Mouse (Mus musculus) erythroid progenitor cell, adult 5-6 weeks (primary cell): ENCODE data around the gene Snrpd2. TPM values are rescaled to one million over a fixed set of nuclear protein-coding genes. Genes with fewer than 3 reads are reported as not detected.
"Not testable (repeated sequence)": the region's sequence is repeated elsewhere in the genome, so short reads cannot be mapped to it uniquely, and the experiment has no call there.

Experiments used
- ATAC-seq: replicated peaks from 2 replicates; pipeline ENCODE4 v1.8.0; 2016; ENCODE audit warnings: moderate number of reproducible peaks, mild to moderate bottlenecking, moderate TSS enrichment, inconsistent platforms; ENCODE audit not compliant: poor library complexity, low FRiP score, severe bottlenecking
- total RNA-seq, 2 experiments: library from RNA; stranded (forward) in 1 of 2; stranded (reverse) in 1 of 2; fragments of 150-400 nt in 1 of 2; fragments of 186-747, 209-891 nt in 1 of 2; gene quantifications; 2 replicates each; pipeline versions ENCODE4 v1.2.3 to v1.2.4; 2015 to 2017; ENCODE audit warnings: low replicate concordance in 2 of 2

Gene Snrpd2
- total RNA-seq, 2 experiments from 2014 or later, result 15.5 to 15.7 TPM

DNA sequence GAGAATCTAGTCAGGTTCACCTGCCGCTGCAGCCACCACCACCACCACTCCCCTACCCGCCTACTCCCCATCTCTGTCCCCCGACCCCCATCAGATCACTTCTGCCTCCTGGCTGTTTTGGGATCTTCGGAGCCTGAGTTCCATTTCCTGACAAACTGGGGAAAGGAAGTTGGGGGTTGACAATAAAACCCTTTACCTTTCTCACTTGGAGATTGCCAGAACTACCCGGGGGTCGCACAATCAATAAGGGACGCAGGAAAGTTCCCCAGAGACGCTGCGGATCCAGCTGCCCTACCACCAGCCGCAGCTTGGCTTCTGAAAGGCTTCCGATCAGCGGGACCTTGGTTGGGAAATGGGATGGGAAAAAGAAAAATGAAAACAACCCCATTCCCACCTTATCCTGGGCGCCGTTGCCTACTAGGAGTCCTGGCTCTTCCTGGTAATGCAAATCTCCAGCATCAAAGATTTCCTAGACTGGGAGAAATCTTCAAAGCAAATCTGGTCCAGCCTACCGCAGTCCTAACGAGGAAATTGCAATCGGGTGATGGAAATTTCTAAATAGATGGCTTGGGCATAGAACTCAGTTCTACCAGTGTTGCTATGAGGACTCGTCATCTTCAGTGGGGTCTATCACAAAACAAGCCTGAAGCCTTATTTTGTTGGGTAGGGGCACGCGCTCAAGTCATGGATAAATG lies 1.2 kb upstream of the Snrpd2 start:
- no peak for ATAC-seq

DNA sequence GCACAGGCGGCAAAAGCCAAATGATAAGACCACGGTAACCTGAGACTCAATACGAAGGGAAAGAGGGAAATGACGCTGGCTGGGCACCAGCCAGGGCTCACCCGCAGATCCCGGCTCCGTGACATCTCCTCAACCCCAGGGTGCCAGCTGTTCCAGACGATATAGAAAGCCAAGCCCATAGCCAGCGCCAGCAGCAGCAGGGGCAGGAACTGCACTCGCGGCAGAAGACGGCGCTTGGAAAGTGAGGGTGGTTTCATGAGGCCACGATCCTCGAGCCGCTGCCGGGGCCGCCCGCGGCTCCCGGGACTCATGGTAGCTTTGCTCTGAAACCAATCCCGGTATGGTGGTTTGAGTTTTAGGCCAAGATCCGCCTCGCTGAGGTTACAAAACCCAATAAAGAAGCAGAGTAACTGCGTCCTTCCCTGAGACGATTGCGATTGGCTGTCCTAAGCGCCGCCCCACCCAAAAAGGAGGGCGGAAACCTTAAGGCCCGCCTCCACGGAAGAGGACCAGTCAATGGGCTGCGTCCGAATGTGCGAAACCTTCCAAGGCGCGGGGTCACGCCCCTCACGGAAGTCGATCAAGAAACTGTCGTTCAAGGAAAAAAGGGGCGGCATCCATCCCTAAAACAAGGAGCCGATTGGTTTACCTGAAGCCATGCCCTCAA lies 514 bp upstream of the Snrpd2 start, which contains the start of gene Qpctl:
TSS of gene Qpctl (minus strand) at position 417 of the 667 bp plus-strand sequence.
- peak; percentile 86 for ATAC-seq

DNA sequence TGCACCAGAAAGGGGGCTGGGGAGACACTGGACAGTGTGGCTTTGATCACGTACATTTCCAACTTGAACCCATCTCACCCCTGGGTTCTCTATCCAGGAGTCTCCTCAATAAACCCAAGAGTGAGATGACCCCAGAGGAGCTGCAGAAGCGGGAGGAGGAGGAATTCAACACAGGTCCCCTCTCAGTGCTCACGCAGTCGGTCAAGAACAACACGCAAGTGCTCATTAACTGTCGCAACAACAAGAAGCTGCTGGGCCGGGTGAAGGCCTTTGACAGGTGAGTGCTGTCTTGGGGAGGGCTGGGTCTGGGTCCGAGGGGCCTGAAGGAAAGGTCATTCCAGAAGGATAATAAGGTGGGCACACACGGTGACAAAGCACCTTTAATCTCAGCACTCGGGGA lies 1.6 kb downstream of the Snrpd2 start:
- not testable (repeated sequence) for ATAC-seq

DNA sequence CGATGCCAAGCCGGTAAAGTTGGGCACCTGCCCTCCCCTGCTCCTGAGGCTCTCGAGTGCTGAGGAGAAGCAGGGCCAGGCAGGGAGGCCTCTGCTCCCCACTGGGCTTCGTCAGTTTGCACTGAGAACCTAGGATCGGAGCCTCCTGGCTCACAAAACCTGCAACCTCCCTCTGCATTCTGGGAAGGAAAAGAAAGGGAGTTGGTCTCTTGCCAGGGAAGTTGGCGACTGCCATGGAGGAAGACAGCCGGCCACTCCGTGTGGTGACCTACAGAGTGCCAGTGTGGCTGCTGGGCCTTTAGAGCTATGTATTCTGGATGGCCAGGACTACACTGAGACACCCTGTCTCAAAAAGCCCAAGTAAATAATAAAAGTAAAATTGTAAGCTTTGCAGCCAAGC lies 5.3 kb downstream of the Snrpd2 start:
- ATAC-seq, result no peak

DNA sequence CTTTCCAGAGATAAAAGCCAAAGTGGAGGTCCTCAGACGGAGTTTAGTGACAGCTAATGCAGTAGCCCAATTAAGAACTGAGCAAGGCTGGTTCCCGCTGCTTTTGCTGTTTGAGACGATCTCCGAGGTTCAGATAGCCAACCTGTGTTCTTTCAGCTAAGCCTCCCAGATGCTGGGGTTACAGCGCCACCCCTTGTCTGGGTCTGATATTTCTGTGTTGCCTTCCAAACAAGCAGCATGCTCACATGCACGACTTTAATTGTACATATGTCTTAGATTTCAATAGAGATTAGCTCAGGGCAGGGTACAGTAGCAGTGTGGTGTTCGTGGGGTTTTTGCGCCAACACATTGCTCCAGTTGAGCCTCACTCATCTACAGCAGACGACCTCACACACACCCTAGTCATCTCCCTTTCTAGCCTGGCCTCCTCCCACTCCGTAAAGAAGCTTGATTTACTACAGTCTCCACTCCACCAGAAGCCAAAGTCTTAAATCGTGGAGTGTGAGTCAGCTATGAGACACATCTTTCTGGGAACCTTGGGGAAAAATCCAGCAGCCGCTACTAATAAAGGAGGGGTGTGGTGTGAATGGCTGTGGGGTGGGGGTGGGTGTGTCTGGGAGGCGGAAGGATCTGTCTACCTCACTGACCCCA lies 6.4 kb downstream of the Snrpd2 start:
- ATAC-seq, result no peak

DNA sequence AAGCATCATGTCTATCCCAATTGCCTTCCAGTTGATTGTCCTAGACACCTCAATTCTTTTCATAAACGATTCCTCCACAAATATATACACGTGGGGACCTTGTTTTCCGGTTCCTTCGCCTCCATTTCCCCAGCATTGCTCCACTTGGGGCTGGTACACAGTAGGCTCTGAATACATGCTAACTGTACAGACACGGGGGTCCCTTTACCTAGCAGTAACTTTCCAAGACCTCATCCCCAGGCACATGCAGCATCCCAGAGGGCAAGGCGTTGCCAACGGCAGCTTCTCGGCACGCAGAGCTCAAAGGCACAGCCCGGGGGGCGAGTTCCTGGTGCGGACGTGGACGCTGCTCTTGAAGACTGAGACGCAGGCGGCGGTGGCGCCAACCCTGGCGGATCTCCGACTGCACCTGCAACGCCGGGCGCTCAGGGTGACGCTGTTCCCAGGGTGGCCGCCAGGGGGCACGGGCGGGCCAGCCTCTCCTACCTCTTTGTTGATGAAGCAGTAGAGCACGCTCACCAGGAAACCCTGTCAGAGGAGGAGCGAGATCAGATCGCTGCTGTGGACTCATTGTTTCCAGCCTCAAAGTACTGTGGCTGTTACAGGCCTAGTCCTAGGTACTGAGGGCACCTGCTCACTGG lies 7.8 kb downstream of the Snrpd2 start:
- peak; percentile 93 for ATAC-seq

DNA sequence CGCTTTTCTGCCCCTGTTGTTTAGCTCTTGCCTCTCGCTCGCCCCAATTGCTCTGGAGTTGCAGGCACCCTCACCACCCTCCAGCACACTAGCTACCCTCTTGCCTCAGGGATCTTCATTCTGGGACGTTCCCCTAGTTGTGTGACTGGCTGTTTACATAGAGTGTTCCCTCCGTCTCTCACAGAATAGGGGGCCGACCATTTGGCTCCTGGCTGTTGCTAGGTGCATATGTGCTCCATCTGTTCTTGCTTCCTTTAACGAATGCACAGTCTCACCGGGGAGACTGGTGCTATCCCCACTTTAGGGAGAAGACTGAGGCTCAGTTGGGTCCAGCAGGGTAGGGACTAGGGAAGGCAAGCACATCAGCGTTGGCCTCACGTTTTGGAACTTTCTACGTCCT lies 9.1 kb downstream of the Snrpd2 start:
- no peak for ATAC-seq

DNA sequence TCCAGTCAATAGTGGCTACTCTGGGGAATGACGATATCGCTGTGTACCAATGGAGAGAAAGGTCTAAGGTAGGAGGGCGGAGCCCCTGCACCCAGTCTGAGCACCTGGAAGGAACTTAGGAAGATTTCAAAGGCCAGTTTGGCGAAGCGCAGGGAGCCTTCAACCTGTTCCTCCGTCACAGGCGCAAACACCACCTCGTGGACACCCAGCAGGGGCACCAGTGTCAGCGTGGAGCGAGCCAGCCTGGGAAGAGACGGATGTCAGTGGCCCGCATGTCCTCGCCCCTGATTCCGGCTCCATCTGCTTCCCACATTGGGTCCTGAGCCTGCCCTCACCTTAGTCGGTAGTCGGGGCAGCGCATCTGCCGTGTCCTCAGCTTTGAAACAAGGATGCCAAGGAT lies 9.9 kb downstream of the Snrpd2 start:
- ATAC-seq, result no peak

DNA sequence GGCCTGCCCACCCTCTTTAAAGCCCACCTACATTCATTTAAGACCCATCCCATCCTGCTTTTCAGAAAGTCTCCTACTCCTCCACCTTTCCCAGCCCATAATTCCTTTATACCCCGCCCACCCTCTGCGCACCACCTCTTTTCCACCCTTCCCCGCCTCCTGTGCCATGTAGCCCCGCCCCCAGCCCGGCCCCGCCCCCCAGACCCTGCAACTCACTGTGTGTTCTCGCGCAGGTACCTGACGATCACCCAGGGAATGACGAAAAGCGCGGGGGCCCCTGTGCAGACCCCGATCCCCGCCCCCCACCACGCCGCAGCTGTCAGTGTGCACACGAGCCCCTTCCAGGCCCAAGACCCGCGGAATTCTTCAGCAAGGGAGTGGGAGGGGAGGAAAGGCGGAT lies 10.6 kb downstream of the Snrpd2 start:
- ATAC-seq, result no peak

DNA sequence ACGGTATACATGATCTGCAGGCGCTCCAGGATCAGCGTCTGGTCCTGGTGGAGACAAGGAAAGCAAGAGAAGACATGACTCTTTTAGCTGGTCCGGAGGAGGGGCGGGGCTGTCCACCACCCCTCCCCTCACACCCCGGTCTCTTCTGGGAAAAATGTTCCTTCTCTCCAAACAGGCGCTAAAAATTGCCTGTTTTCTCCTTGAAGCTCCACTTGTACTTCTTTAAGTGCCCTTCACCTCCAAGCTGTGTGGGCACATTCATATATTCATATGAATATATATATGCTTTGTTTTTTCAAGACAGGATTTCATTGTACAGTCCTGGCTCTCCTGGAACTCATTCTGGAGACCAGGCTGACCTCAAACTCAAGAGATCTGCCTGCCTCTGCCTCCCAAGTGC lies 13.4 kb downstream of the Snrpd2 start:
- ATAC-seq, result no peak

DNA sequence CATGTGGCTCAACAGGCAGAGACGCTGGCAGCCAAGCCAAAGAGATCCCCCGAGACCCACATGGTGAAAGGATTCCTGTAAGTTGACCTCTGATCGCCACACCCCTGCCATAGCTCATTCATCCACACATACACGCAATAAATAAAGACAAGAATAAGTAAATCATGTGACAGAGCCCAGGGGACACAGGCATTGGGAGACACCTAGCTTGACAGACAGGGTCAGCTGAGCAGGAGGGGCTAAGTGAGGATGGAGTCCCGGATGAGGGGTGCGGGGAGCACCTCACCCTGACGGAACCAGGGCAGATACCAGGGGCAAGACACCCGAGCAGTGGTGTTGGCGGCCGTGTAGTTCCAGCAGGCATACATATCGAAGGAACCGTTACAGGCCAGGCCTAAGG lies 14.2 kb downstream of the Snrpd2 start:
- ATAC-seq, result no peak

DNA sequence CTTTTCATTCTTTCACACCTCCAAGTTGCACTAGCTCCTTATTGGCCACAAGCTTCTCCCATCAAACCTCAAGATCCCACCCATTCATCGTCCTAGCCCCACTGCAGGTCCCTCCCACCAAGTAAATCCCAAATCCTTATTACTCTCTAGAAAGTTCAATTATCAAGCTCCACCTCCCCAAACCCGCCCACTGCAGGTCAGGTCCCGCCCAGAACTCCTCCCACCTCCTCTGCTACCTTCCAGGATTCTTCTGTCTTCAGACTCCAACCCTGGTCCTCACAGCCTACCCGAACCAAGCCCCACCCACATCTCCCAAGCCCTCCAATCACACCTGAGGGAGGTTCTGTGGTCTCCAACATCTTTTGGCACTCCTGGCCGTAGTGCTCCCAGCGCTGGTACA lies 14.7 kb downstream of the Snrpd2 start:
- ATAC-seq, result no peak

DNA sequence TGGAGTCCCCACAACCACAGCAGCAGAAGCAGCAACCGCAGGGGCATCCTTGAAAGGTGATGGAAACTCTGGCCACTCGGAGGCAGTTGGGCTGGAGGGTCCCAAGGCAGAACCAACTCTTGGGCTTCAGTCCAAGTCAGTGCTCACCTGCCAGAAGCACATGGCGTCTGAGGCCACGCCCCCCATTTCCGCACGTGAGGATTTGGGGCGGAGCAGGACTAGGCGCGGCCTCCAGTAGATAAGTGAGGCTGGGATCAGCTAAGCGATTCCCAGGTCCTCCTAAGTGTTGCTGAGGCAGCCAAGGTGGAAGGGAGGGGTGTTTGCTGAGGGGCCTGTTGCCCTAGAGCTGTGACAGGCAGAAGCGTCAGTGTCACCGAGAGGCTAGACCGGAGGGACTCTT lies 15.5 kb downstream of the Snrpd2 start:
- ATAC-seq, result peak; percentile 55; the same call in 1 of the 2 replicates

DNA sequence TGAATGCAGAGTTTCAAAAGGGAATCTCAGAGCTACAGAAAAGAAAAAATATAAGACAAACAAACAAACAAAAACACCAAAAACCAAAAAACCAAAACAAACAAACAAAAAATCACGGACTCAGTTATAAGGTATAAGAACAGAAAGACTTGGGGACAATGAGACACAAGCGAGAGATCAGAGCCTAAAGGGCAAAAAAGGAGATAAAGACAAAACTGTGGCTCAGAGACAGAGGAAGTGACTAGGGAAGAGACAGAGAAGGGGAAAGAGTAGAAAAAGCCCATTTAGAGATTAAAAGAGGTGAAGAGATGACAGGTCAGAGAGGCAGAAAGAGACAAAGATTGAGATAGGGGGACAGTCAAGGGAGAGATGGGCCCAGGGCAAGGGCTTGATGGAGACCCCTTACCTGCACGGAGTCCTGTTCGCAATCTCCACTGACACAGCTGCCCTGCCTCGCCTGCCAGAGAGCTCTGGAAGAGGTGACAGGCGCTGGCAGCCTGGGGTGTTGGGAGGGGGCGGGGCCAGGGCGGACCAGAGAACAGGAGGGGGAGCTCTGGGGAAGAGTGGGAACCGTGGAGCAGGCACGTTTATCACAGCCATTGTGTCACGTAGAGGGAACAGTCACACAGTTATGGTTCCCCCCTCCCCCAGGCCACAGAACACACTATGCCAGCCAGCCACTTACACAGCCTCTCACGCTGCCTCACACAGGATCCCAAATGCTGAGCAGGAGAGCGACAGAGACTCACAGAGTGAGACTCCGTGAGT lies 16.3 kb downstream of the Snrpd2 start, which contains the start of gene Gipr:
TSS of gene Gipr (minus strand) at position 472 of the 768 bp plus-strand sequence.
- ATAC-seq, result no peak

DNA sequence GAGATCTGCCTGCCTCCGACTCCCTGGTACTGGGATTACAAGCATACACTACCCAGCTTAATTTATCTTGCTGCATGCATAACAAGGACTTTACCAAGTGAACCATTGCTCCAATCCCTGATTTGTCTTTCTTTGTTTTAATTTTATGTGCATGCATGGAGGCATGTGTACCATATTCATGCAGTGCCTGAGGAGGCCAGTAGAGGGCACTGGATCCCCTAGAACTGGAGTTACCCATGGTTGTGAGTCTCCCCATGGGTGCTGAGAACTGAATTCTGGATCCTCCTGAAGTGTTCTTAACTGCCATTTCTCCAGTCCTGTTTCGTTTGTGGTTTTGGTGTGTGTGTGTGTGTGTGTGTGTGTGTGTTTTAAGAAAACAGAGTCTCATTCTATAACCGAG lies 17.5 kb downstream of the Snrpd2 start:
- no peak for ATAC-seq

DNA sequence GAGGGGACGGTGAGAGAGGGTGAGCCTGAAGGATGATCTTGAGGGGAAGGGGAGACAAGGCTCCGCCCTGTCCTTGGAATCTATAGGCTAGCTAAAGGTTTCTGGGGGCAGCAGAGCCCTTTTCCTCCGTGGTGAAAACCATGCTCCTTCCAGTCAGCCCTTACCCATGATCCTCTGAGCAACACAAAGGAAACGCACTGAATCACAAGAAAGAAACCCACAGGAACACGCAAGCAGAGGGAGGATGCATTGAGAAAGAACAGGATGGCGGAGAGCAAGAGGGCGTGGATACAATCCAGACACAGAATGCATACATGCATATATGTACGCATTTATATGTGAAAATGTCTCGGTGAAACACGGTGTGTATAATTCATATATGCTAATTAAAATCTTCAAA lies 20.0 kb downstream of the Snrpd2 start:
- no peak for ATAC-seq

DNA sequence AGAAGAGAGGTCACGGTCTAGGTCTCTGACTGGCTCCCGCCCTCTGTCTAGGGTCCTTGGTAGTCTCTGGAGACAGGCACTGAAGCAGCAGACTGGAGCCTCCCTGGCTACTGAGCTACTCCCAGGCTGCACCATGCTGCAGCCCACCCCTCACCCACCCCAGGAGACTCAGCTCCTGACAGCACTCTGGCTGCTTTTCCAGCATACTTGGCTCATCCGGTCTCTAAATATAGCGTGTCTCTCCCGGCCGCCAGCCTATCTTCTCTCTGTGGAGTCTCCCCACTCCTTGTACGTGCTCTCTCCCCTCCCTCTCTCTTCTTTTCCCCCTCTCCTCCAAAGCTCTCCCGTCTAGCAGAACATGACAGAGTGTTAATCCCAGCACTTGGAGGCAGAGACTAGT lies 20.6 kb downstream of the Snrpd2 start:
- no peak for ATAC-seq

DNA sequence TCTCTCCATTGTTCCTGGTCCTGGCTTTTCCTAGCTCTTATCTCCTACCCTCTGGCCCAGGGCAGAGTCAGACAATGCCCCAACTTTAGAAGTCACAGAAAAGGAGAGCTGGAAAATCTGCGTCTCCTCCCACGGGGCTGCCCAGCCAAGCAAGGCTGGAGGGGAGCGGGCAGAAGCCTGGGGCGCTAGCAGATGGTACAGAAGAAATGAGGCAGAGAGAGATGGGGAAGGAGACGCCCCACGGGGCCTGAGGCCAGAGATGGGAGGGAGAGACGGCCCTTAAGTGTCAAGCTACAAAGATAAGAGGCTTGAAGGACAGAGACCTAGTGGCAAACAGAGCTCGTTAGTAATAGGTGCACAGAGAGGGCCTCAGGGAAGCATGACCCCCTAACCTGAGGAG lies 22.3 kb downstream of the Snrpd2 start:
- no peak for ATAC-seq

DNA sequence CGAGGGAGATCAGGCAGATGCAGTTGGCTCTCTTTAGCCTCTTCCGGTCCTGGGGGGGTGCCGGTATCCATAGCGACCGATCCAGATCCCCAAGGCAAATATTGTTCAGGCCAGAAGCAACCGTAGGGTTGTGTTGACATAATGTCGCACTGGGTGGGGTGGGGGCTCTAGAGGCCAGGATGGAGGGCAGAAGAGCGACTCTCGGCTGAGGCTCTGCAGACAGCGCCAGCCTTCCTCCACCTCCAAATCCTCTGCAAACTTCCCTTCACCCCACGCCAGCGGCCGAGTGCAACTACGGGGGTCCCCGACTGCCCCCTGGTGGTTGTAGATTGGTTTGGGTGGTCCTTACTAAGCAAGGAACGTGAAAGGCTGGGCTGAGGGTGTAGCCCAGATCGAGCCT lies 23.4 kb downstream of the Snrpd2 start:
- no peak for ATAC-seq
